Mouse (Mus musculus) testis, adult 2 months (tissue): ENCODE measurements around the gene Kmt2d.

Source experiments
- CTCF ChIP-seq: fragments of 200-500 bp; IDR thresholded peaks from 2 replicates; pipeline ENCODE4 v1.5.1; 2012; ENCODE audit warnings: low read depth, mild to moderate bottlenecking, inconsistent platforms, low read length, moderate library complexity; ENCODE audit not compliant: control insufficient read depth, insufficient read depth, insufficient replicate concordance
- POLR2A ChIP-seq: fragments of 200-500 bp; IDR thresholded peaks from 2 replicates; pipeline ENCODE4 v1.6.1; 2012; ENCODE audit warnings: low read depth, mild to moderate bottlenecking, inconsistent platforms, low read length, moderate library complexity; ENCODE audit not compliant: control insufficient read depth

DNA sequence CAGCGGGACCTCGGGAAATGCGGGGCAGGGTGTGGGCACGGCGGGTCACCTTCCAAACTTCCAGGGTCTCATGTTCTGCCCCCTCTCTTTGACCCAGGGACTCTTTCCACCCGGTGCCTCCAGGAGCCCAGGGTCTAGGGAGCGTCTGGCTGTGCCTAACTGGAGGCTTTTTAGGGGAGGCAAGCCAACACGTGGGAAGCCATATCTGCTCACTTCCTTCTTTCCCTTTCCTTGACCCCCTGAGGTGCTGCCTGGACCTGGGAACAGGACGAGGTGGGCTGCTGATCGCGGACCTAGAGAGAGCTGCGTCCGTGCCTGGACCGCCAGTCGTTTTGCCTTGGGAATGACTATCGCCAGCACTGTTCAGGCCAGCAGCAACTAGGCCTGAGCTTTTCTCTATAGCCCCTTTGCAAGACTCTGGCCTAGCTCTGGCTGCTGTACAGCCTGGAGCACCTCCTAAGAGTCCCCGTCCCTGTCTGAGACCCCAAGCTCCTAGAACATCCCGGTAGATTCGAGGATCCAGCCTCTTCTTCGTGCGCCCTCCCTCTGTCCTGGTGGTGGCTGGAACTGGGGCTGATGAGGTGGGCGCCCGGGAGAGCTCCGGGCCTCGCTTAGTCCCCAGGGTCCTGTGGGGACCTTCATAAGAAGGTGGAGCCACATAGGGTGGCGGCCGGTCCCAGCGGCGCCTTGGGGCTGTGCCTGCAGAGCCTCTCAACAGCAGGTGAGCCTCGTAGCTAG is 64.8 kb downstream of the Kmt2d start:
- TF ChIP-seq POLR2A, result no peak
- no peak for TF ChIP-seq CTCF
